Mouse (Mus musculus) granulocyte monocyte progenitor cell, adult 5-6 weeks (primary cell): ENCODE measurements around the gene Atp2c2. TPM values are rescaled to one million over a fixed set of nuclear protein-coding genes. Genes with fewer than 3 reads are reported as not detected.

Experiments used
- ATAC-seq: replicated peaks from 2 replicates; pipeline ENCODE4 v1.8.0; 2016; ENCODE audit warnings: mild to moderate bottlenecking, moderate TSS enrichment, inconsistent platforms; ENCODE audit not compliant: poor library complexity, severe bottlenecking
- total RNA-seq, 2 experiments: library from RNA; stranded (forward) in 1 of 2; stranded (reverse) in 1 of 2; fragments of 200-712, 200-1000 nt in 1 of 2; fragments of >200 nt in 1 of 2; fragmentation: Nextera tagmentation in 1 of 2; gene quantifications; 2 replicates each; pipeline ENCODE4 v1.2.3; 2014 to 2017

Atp2c2 gene
- total RNA-seq, 2 experiments from 2014 or later: not detected

- ATAC-seq: no peak
These were observed 81.5 kb downstream of the Atp2c2 start for GRCm38 (mm10) chr8:119781086-119781840.

- peak; percentile 10; the same call in 1 of the 2 replicates for ATAC-seq
These were observed 82.9 kb downstream of the Atp2c2 start for GRCm38 (mm10) chr8:119782715-119783114.

DNA sequence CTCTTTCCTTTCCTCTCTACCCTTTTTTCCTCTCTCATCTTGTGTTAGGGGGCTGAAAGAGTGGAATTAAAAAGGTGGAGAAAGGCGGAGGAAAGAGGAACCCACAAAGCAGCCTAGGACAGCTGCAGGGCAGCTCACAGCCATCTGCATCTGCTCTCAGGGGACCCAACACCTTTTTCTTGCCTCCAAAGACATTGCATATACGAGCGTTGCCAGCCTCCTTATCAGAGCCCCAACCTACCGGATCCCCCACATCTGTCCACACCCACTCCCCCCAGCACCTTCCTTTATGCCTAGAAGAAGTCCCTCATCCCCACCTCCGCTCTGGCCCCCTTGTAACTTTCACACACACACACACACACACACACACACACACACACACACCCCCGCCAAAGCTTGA is 83.8 kb downstream of the Atp2c2 start:
- no peak for ATAC-seq

- ATAC-seq: peak; percentile 75
These were observed 84.3 kb downstream of the Atp2c2 start for GRCm38 (mm10) chr8:119784141-119784574.

GRCm38 (mm10) chr8:119784676-119785075 is 84.9 kb downstream of the Atp2c2 start:
- peak; percentile 3; the same call in 1 of the 2 replicates for ATAC-seq

DNA sequence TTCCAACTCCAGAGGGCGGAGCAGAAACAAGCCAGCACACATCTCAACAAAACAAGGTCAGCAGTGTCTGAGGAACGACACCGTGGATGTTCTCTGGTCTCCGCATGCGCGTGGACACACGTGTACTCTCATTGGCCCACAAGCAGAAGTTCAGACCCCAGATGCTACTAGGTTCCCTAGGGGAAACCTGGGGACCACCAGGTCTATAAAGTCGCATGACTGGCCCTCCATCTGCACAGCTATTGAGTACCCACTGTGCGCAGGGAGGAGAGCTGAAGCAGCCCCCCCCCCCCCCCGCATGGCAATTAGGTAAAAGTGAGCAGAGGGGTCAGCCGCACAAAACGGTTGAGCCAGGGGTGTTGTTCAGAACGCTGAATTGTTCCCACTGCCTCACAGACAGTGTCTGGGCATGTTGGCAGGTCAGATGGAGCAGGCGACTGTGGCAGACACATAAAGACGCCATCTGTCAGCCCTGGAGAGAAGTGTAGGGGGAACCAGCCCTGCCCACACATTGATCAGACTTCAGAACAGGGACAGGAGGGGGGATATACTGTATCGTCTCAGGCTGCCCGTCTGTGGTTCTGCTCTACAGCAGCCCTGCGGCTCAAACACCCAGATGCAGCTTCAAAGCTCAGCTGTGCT is 86.1 kb downstream of the Atp2c2 start:
- ATAC-seq: no peak

GRCm38 (mm10) chr8:119786871-119787270 is 87.1 kb downstream of the Atp2c2 start:
- ATAC-seq: no peak

- no peak for ATAC-seq
These were observed 87.5 kb downstream of the Atp2c2 start for GRCm38 (mm10) chr8:119787341-119787740.

GRCm38 (mm10) chr8:119788607-119789381 is 89.0 kb downstream of the Atp2c2 start:
- no peak for ATAC-seq

GRCm38 (mm10) chr8:119789581-119789980 is 89.8 kb downstream of the Atp2c2 start:
- ATAC-seq: no peak

- peak; percentile 44; the same call in 1 of the 2 replicates for ATAC-seq
These were observed 92.2 kb downstream of the Atp2c2 start for GRCm38 (mm10) chr8:119791804-119792704.

- ATAC-seq: no peak
These were observed 94.9 kb downstream of the Atp2c2 start for GRCm38 (mm10) chr8:119794689-119795088.

GRCm38 (mm10) chr8:119795651-119796050 is 95.8 kb downstream of the Atp2c2 start:
- ATAC-seq: no peak

GRCm38 (mm10) chr8:119798170-119798964 is 98.6 kb downstream of the Atp2c2 start:
- peak; percentile 85 for ATAC-seq

DNA sequence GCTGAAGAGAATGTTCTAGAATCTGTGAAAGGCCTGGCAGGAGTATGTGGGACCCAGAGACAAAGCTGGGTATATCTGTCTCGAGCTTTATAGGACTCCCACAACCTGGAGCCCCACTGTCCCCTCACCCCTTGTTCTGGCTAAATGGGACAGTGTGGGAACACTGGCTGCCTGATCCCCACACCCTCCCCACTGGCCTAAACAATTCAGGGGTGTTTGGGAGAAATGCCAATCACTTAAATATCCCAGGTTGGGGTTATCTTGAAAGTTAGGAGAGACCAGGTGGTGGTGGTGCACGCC is 99.1 kb downstream of the Atp2c2 start:
- ATAC-seq: no peak

DNA sequence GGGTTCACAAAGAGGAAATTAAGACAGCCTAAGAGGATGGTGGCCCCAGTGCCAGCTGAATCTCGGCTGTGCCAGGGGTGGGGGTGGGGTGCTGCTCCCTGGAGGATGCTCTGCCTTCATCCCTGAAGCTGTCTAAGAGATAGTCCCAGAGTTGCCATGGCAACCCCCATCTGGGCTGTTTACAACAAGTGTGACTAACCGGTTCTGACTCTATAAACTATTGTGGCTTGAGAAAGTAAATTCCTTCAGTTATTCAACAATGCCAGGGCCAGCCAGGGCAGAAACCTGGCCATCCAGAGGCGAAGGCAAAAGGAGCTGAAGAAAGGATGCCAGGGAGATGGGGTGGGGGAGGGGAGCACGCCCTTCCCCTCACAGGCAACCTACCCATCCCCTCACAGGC is 101.4 kb downstream of the Atp2c2 start:
- no peak for ATAC-seq

DNA sequence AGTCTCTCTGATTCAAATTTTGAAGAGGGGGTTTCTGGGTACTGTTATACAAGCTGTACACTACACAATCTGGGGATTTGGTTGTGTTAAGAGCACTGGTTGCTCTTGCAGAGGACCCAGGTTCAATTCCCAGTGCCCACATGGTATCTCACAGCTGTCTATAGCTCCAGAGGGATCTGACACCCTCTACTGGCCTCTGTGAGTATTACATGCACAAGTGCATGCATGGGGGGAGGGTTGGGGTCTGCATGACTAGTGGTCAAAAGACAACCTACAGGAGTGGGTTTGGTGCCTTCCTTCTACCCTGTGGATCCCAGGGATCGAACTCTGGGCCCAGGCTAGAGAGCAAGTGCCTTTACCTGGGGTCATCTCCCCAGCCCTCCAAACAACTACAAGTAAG is 102.8 kb downstream of the Atp2c2 start:
- peak; percentile 49 for ATAC-seq

DNA sequence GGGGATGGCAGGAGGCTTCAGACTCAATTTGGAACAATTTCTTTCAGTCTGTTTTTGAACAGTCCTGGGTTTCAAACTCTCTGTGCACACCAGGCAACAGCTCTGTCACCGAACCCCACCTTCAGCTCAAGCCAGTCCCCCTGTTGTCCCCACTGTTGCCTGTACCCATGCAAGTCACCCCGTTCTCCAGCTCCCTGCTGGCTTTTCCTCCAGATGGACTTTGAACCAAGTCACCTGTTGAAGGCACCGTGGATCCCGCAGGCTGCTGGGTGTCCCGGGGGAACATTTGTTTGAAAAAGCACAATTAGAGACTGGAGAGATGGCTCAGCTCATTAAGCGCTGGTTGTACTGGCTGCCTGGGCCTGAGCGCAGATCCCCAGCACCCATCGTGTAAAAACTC is 105.5 kb downstream of the Atp2c2 start:
- ATAC-seq: no peak
